Mouse (Mus musculus): Measurements from ENCODE around the gene Zdhhc14. TPM values are rescaled to one million over a fixed set of nuclear protein-coding genes. Genes with fewer than 3 reads are reported as not detected.

Gene Zdhhc14
- polyA plus RNA-seq, 1 experiment from 2014 or later = 1.5 TPM

- 59% methylated on average over 6 of the region's 6 CpGs for WGBS
- H3K27ac ChIP-seq (replicated peaks) = no peak overlapping the region
These were observed 275.9 kb downstream of the Zdhhc14 start for GRCm38 (mm10) chr17:5768164-5768705.

GRCm38 (mm10) chr17:5768810-5769520 lies 276.6 kb downstream of the Zdhhc14 start:
- no peak for DNase-seq (ENCODE audit: low spot score)
- Histone ChIP-seq H3K9me3 (replicated peaks) (no peaks in the 10 kb centered on the region), H3K4me1 (peaks cover 23% of the 10 kb centered on the region), H3K27me3 (ENCODE audit: low read depth, poor library complexity, severe bottlenecking) (no peaks in the 10 kb centered on the region; the same call in none of the 2 replicates), H3K36me3 (no peaks in the 10 kb centered on the region), H3K27ac (replicated peaks) (no peak overlapping the region), H3K4me3 (no peak overlapping the region)
- WGBS = 92% methylated on average over 9 of the region's 9 CpGs

More at GRCm38 (mm10) chr17:5768164-5768705, 275.9 kb downstream of the Zdhhc14 start:
- no peak for DNase-seq (ENCODE audit: low spot score)
- Histone ChIP-seq H3K27me3 (ENCODE audit: low read depth, poor library complexity, severe bottlenecking) (no peaks in the 10 kb centered on the region; the same call in none of the 2 replicates), H3K4me1 (peaks cover 23% of the 10 kb centered on the region), H3K9me3 (replicated peaks) (no peaks in the 10 kb centered on the region), H3K36me3 (no peaks in the 10 kb centered on the region), H3K4me3 (no peak overlapping the region)

GRCm38 (mm10) chr17:5769776-5770175 lies 277.4 kb downstream of the Zdhhc14 start:
- Histone ChIP-seq H3K27ac (replicated peaks) (peak overlapping the region; percentile 75), H3K9me3 (replicated peaks) (peaks cover 3% of the 10 kb centered on the region; the same call in 1 of the 2 replicates), H3K36me3 (no peaks in the 10 kb centered on the region), H3K4me1 (peaks cover 23% of the 10 kb centered on the region), H3K27me3 (ENCODE audit: low read depth, poor library complexity, severe bottlenecking) (no peaks in the 10 kb centered on the region; the same call in none of the 2 replicates), H3K4me3 (peak overlapping the region; percentile 44; the same call in 1 of the 2 replicates)
- no peak for DNase-seq (ENCODE audit: low spot score)
- 66% methylated on average over 7 of the region's 7 CpGs for WGBS

GRCm38 (mm10) chr17:5770265-5771249 lies 278.2 kb downstream of the Zdhhc14 start:
- DNase-seq (ENCODE audit: low spot score) = peak; percentile 41
- Histone ChIP-seq H3K27me3 (ENCODE audit: low read depth, poor library complexity, severe bottlenecking) (no peaks in the 10 kb centered on the region; the same call in none of the 2 replicates), H3K4me3 (peak overlapping the region; percentile 44), H3K9me3 (replicated peaks) (peaks cover 9% of the 10 kb centered on the region; the same call in 1 of the 2 replicates), H3K36me3 (no peaks in the 10 kb centered on the region), H3K4me1 (peaks cover 21% of the 10 kb centered on the region), H3K27ac (replicated peaks) (peak overlapping the region; percentile 75)
- WGBS = 14% methylated on average over 22 of the region's 22 CpGs

GRCm38 (mm10) chr17:5780213-5780975 lies 288.0 kb downstream of the Zdhhc14 start:
- no peaks in the 10 kb centered on the region for H3K4me1 ChIP-seq
- DNase-seq (ENCODE audit: low spot score) = no peak
- 84% methylated on average over 5 of the region's 5 CpGs for WGBS
- no peak overlapping the region for H3K4me3 ChIP-seq
- no peaks in the 10 kb centered on the region for H3K36me3 ChIP-seq
- H3K27me3 ChIP-seq (ENCODE audit: low read depth, poor library complexity, severe bottlenecking) = no peaks in the 10 kb centered on the region
- peaks cover 2% of the 10 kb centered on the region; the same call in 1 of the 2 replicates for H3K9me3 ChIP-seq (replicated peaks)
- H3K27ac ChIP-seq (replicated peaks) = no peak overlapping the region

- Histone ChIP-seq H3K9me3 (replicated peaks) (peaks cover 5% of the 10 kb centered on the region), H3K4me1 (no peaks in the 10 kb centered on the region), H3K36me3 (no peaks in the 10 kb centered on the region), H3K27me3 (ENCODE audit: low read depth, poor library complexity, severe bottlenecking) (no peaks in the 10 kb centered on the region), H3K4me3 (no peak overlapping the region), H3K27ac (replicated peaks) (no peak overlapping the region)
- no peak for DNase-seq (ENCODE audit: low spot score)
- WGBS = 61% methylated on average over 2 of the region's 2 CpGs
These were observed 292.9 kb downstream of the Zdhhc14 start for GRCm38 (mm10) chr17:5785238-5785637.

- no peak overlapping the region for H3K4me3 ChIP-seq
- no peak overlapping the region for H3K27ac ChIP-seq (replicated peaks)
- no peak for DNase-seq (ENCODE audit: low spot score)
- peaks cover 5% of the 10 kb centered on the region for H3K9me3 ChIP-seq (replicated peaks)
- H3K4me1 ChIP-seq = no peaks in the 10 kb centered on the region; the same call in 1 of the 2 replicates
- H3K27me3 ChIP-seq (ENCODE audit: low read depth, poor library complexity, severe bottlenecking) = no peaks in the 10 kb centered on the region; the same call in 1 of the 2 replicates
- no peaks in the 10 kb centered on the region for H3K36me3 ChIP-seq
- 91% methylated on average over 12 of the region's 12 CpGs for WGBS
These were observed 299.9 kb downstream of the Zdhhc14 start for GRCm38 (mm10) chr17:5792164-5792791.

GRCm38 (mm10) chr17:5793593-5793992 lies 301.2 kb downstream of the Zdhhc14 start:
- DNase-seq (ENCODE audit: low spot score) = no peak
- H3K27me3 ChIP-seq (ENCODE audit: low read depth, poor library complexity, severe bottlenecking) = no peaks in the 10 kb centered on the region; the same call in 1 of the 2 replicates
- H3K4me1 ChIP-seq = no peaks in the 10 kb centered on the region; the same call in 1 of the 2 replicates
- no peaks in the 10 kb centered on the region for H3K36me3 ChIP-seq
- WGBS = 78% methylated on average over 4 of the region's 4 CpGs
- no peak overlapping the region for H3K27ac ChIP-seq (replicated peaks)
- H3K9me3 ChIP-seq (replicated peaks) = no peaks in the 10 kb centered on the region
- H3K4me3 ChIP-seq = no peak overlapping the region

- no peak for DNase-seq (ENCODE audit: low spot score)
- no peaks in the 10 kb centered on the region; the same call in 1 of the 2 replicates for H3K4me1 ChIP-seq
- 88% methylated on average over 5 of the region's 5 CpGs for WGBS
These were observed 301.9 kb downstream of the Zdhhc14 start for GRCm38 (mm10) chr17:5794276-5794675.

GRCm38 (mm10) chr17:5795369-5795768 lies 303.0 kb downstream of the Zdhhc14 start:
- Histone ChIP-seq H3K4me3 (no peak overlapping the region), H3K9me3 (replicated peaks) (no peaks in the 10 kb centered on the region), H3K27ac (replicated peaks) (no peak overlapping the region), H3K36me3 (no peaks in the 10 kb centered on the region), H3K4me1 (no peaks in the 10 kb centered on the region; the same call in 1 of the 2 replicates), H3K27me3 (ENCODE audit: low read depth, poor library complexity, severe bottlenecking) (no peaks in the 10 kb centered on the region; the same call in 1 of the 2 replicates)
- DNase-seq (ENCODE audit: low spot score) = no peak
- 75% methylated on average over 5 of the region's 5 CpGs for WGBS

More at GRCm38 (mm10) chr17:5794276-5794675, 301.9 kb downstream of the Zdhhc14 start:
- H3K27ac ChIP-seq (replicated peaks) = no peak overlapping the region
- H3K27me3 ChIP-seq (ENCODE audit: low read depth, poor library complexity, severe bottlenecking) = no peaks in the 10 kb centered on the region; the same call in 1 of the 2 replicates
- H3K4me3 ChIP-seq = no peak overlapping the region
- H3K9me3 ChIP-seq (replicated peaks) = no peaks in the 10 kb centered on the region
- H3K36me3 ChIP-seq = no peaks in the 10 kb centered on the region

GRCm38 (mm10) chr17:5795878-5796277 lies 303.5 kb downstream of the Zdhhc14 start:
- Histone ChIP-seq H3K4me1 (no peaks in the 10 kb centered on the region; the same call in 1 of the 2 replicates), H3K9me3 (replicated peaks) (no peaks in the 10 kb centered on the region)
- WGBS = 7% methylated on average over 5 of the region's 5 CpGs

More at GRCm38 (mm10) chr17:5795878-5796277, 303.5 kb downstream of the Zdhhc14 start:
- Histone ChIP-seq H3K27me3 (ENCODE audit: low read depth, poor library complexity, severe bottlenecking) (no peaks in the 10 kb centered on the region; the same call in 1 of the 2 replicates), H3K27ac (replicated peaks) (no peak overlapping the region), H3K36me3 (no peaks in the 10 kb centered on the region), H3K4me3 (no peak overlapping the region)
- peak; percentile 70 for DNase-seq (ENCODE audit: low spot score)

All from midbrain, embryonic 10.5 days (tissue).